Mouse (Mus musculus): ENCODE measurements around the gene Hebp1. TPM values are rescaled to one million over a fixed set of nuclear protein-coding genes. Genes with fewer than 3 reads are reported as not detected.

Gene Hebp1
- polyA plus RNA-seq, 1 experiment from 2014 or later, result 9.4 TPM

DNA sequence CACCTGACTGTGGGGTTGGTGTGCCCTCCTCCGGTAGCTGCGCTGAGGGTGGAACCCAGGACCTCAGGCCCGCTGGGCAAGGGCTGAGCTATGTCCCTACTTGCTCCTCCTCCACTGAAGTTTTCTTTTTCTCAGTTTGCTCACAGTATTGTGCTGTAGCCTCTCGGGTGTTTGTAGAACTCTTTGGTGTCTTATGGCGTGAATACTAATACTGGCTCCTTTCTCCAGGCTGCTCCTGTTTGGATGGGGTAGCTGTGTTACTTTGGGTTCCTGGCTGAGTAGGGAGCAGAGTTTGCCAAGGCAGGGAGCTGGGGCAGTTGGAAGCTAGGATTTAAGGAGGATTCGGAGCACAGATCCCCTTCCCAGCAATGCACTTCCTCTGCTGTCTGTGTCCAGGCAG lies 5.9 kb upstream of the Hebp1 start:
- peak; percentile 84 for ATAC-seq
- WGBS, result 57% methylated on average over 6 of the region's 6 CpGs

DNA sequence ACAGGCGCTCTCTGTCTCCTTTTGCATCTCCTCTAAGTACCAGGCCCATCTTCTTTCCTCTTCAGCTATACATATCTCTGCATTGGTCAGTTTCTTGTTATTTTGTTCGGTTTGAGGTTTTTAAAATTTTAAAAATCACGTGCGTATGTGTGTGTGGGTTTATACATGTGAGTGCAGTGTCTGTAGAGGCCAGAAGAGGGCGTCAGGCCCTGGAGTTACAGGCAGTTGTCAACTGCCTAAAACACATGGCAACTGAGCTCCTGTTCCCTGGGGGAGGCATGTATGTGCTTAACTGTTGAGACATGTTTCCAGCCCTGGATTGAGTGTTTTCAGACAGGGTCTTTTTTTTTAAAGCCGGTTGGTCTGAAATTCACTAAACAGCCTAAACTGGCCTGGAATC lies 4.8 kb upstream of the Hebp1 start:
- H3K9me3 ChIP-seq (ENCODE audit: control insufficient read depth, low read length), result no peaks in the 10 kb centered on the region
- peaks cover 14% of the 10 kb centered on the region for H3K4me1 ChIP-seq (ENCODE audit: control insufficient read depth, insufficient read depth, low read depth, low read length)
- H3K9ac ChIP-seq (ENCODE audit: low read depth, low read length), result no peak overlapping the region
- WGBS, result 88% methylated on average over 6 of the region's 6 CpGs
- H3K4me3 ChIP-seq (ENCODE audit: low read length), result no peak overlapping the region
- no peak for ATAC-seq
- H3K4me2 ChIP-seq (ENCODE audit: low read length), result no peak overlapping the region
- no peak overlapping the region for H3K27ac ChIP-seq (ENCODE audit: low read depth, low read length)
- no peaks in the 10 kb centered on the region for H3K36me3 ChIP-seq (ENCODE audit: control insufficient read depth, insufficient read depth, low read length)
- H3K27me3 ChIP-seq (replicated peaks; ENCODE audit: control insufficient read depth, insufficient read depth, low read length), result no peaks in the 10 kb centered on the region

More for the DNA sequence above, 5.9 kb upstream of the Hebp1 start:
- no peak overlapping the region for H3K4me3 ChIP-seq (ENCODE audit: low read length)
- H3K9me3 ChIP-seq (ENCODE audit: control insufficient read depth, low read length), result no peaks in the 10 kb centered on the region
- peak overlapping the region; percentile 26 for H3K27ac ChIP-seq (ENCODE audit: low read depth, low read length)
- no peaks in the 10 kb centered on the region for H3K36me3 ChIP-seq (ENCODE audit: control insufficient read depth, insufficient read depth, low read length)
- no peak overlapping the region for H3K9ac ChIP-seq (ENCODE audit: low read depth, low read length)
- H3K27me3 ChIP-seq (replicated peaks; ENCODE audit: control insufficient read depth, insufficient read depth, low read length), result no peaks in the 10 kb centered on the region
- H3K4me1 ChIP-seq (ENCODE audit: control insufficient read depth, insufficient read depth, low read depth, low read length), result peaks cover 12% of the 10 kb centered on the region
- no peak overlapping the region for H3K4me2 ChIP-seq (ENCODE audit: low read length)

DNA sequence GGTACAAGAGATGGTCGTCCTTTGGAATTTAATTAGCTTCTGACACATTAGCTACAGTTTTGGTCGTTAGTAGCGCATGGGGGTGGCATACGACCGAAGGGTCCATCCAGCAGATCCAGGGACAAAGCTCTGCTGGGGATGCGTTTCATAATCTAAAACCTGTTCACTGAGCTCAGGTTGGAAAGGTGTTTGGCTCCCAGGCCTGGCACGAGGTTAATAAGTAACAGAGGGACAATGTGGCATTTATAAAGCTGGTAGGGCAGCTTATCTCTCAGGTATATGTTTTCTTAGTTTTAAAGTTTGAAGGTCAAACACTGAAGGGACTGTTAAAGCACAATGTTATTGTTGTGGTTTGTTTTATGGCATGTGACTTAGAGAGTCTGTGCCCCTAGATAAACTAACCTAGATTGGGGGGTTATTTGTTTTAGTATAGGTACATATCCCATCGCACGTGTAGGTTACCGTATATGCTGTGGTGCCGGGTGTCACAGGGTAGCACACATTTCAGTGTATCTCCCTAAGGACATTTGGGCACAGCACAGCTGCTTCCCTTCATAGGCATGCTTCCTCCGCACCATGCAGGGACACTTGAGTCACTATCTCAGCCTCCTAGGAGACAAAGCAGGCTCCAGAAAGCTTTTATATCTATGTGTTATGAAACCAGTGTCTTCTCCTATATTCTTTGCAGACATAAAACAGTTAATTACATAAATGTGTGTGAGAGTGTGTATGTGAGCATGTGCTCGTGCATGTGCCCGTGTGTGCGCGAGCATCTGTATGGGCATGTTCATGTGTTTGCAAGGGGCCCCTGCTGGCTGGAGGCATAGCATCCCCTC lies 2.5 kb upstream of the Hebp1 start:
- Histone ChIP-seq H3K4me1 (ENCODE audit: control insufficient read depth, insufficient read depth, low read depth, low read length) (peaks cover 14% of the 10 kb centered on the region), H3K4me2 (ENCODE audit: low read length) (no peak overlapping the region), H3K9me3 (ENCODE audit: control insufficient read depth, low read length) (no peaks in the 10 kb centered on the region), H3K9ac (ENCODE audit: low read depth, low read length) (no peak overlapping the region), H3K27ac (ENCODE audit: low read depth, low read length) (no peak overlapping the region), H3K36me3 (ENCODE audit: control insufficient read depth, insufficient read depth, low read length) (no peaks in the 10 kb centered on the region), H3K27me3 (replicated peaks; ENCODE audit: control insufficient read depth, insufficient read depth, low read length) (no peaks in the 10 kb centered on the region), H3K4me3 (ENCODE audit: low read length) (no peak overlapping the region)
- WGBS, result 77% methylated on average over 16 of the region's 16 CpGs
- ATAC-seq, result no peak

DNA sequence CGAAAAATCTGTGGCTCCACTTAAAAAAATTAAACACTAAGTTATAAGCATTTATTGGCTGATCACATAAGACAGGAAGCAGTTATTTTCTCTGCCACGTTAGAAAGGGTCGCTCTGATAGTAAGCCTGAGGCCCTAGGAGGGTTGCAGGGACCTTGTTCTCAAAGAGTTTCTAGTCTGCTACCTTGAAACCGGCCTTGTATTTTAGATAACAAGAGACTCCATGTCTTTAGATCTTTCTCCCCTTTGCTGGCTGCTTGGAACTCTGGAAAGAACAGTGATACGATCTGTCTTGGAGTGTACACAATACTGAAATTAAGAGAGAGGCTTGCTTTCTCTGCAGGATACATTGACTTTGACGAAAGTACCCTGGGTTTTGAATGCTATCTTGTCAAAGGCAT lies 904 bp upstream of the Hebp1 start:
- ATAC-seq, result no peak
- no peaks in the 10 kb centered on the region for H3K27me3 ChIP-seq (replicated peaks; ENCODE audit: control insufficient read depth, insufficient read depth, low read length)
- H3K36me3 ChIP-seq (ENCODE audit: control insufficient read depth, insufficient read depth, low read length), result no peaks in the 10 kb centered on the region
- H3K9me3 ChIP-seq (ENCODE audit: control insufficient read depth, low read length), result no peaks in the 10 kb centered on the region
- peak overlapping the region; percentile 75 for H3K4me2 ChIP-seq (ENCODE audit: low read length)
- peak overlapping the region; percentile 89 for H3K9ac ChIP-seq (ENCODE audit: low read depth, low read length)
- H3K27ac ChIP-seq (ENCODE audit: low read depth, low read length), result peak overlapping the region; percentile 85; the same call in 1 of the 2 replicates
- H3K4me1 ChIP-seq (ENCODE audit: control insufficient read depth, insufficient read depth, low read depth, low read length), result peaks cover 14% of the 10 kb centered on the region
- H3K4me3 ChIP-seq (ENCODE audit: low read length), result peak overlapping the region; percentile 75
- WGBS, result 39% methylated on average over 6 of the region's 6 CpGs

DNA sequence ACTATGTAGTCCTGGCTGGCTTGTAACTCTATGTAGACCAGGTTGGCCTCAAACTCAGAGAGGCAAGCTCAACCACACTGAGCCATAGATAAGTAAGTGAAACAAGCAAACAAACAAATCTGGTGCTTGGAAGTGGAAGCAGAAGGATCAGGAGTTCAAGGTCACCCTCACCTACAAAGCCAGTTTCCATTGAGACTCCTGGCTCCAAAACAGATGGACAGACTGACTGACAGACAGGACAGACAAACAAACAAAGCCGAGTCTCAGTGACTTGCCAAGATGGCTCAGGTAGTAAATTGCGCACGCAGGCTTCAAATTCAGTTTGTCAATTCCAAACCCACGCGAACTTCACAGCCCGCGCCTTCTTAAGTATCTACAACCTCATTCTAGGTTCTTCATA lies 376 bp downstream of the Hebp1 start:
- Histone ChIP-seq H3K27me3 (replicated peaks; ENCODE audit: control insufficient read depth, insufficient read depth, low read length) (no peaks in the 10 kb centered on the region), H3K4me1 (ENCODE audit: control insufficient read depth, insufficient read depth, low read depth, low read length) (peaks cover 14% of the 10 kb centered on the region), H3K4me2 (ENCODE audit: low read length) (peak overlapping the region; percentile 75), H3K27ac (ENCODE audit: low read depth, low read length) (no peak overlapping the region), H3K9ac (ENCODE audit: low read depth, low read length) (peak overlapping the region; percentile 89), H3K4me3 (ENCODE audit: low read length) (peak overlapping the region; percentile 75), H3K9me3 (ENCODE audit: control insufficient read depth, low read length) (no peaks in the 10 kb centered on the region), H3K36me3 (ENCODE audit: control insufficient read depth, insufficient read depth, low read length) (no peaks in the 10 kb centered on the region)
- ATAC-seq, result no peak
- 20% methylated on average over 7 of the region's 7 CpGs for WGBS

DNA sequence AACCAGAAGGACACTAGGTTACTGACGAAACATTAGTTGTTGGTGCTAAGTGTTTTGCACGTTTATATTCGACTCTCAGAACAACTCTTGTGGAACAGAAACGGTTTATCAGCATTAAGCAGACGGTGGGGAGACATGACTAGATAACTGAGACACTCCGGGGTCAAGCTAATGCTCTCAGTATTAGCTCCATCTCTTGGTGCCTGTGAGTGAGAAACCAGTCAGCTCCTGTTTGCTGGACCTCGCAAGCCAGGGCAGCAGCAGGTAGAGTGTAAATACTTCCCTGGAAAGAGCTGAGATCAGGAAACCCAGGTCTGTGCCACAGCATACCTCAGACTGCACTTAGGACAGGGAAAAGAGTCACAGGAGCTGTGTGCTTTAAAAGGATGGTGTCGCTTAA lies 1.1 kb downstream of the Hebp1 start:
- Histone ChIP-seq H3K27ac (ENCODE audit: low read depth, low read length) (no peak overlapping the region), H3K4me1 (ENCODE audit: control insufficient read depth, insufficient read depth, low read depth, low read length) (peaks cover 14% of the 10 kb centered on the region), H3K4me3 (ENCODE audit: low read length) (no peak overlapping the region), H3K27me3 (replicated peaks; ENCODE audit: control insufficient read depth, insufficient read depth, low read length) (no peaks in the 10 kb centered on the region), H3K9ac (ENCODE audit: low read depth, low read length) (no peak overlapping the region), H3K9me3 (ENCODE audit: control insufficient read depth, low read length) (no peaks in the 10 kb centered on the region), H3K4me2 (ENCODE audit: low read length) (no peak overlapping the region), H3K36me3 (ENCODE audit: control insufficient read depth, insufficient read depth, low read length) (no peaks in the 10 kb centered on the region)
- WGBS, result 80% methylated on average over 8 of the region's 8 CpGs
- no peak for ATAC-seq

DNA sequence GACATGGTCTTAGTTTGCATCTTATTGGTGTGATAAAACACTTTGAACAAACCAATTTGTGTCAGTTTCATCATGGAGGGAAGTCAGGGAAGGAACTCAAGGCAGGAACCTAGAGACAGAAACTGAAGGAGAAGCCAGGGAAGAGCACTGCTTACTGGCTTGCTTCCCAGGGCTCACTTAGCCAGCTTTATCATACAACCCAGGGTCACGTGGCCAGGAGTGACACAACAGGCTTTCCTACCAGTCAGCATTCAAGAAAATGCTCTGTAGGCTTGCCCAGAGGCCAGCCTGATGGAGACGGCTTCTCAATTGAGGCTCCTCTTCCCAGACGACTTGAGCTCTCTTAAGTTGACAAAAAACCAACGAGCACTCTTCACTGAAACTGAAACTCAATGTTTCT lies 2.9 kb downstream of the Hebp1 start:
- Histone ChIP-seq H3K4me1 (ENCODE audit: control insufficient read depth, insufficient read depth, low read depth, low read length) (peaks cover 12% of the 10 kb centered on the region), H3K4me2 (ENCODE audit: low read length) (no peak overlapping the region), H3K27ac (ENCODE audit: low read depth, low read length) (no peak overlapping the region), H3K9me3 (ENCODE audit: control insufficient read depth, low read length) (no peaks in the 10 kb centered on the region), H3K4me3 (ENCODE audit: low read length) (no peak overlapping the region), H3K9ac (ENCODE audit: low read depth, low read length) (no peak overlapping the region), H3K36me3 (ENCODE audit: control insufficient read depth, insufficient read depth, low read length) (no peaks in the 10 kb centered on the region), H3K27me3 (replicated peaks; ENCODE audit: control insufficient read depth, insufficient read depth, low read length) (no peaks in the 10 kb centered on the region)
- no peak for ATAC-seq
- WGBS, result 70% methylated on average over 4 of the region's 4 CpGs

DNA sequence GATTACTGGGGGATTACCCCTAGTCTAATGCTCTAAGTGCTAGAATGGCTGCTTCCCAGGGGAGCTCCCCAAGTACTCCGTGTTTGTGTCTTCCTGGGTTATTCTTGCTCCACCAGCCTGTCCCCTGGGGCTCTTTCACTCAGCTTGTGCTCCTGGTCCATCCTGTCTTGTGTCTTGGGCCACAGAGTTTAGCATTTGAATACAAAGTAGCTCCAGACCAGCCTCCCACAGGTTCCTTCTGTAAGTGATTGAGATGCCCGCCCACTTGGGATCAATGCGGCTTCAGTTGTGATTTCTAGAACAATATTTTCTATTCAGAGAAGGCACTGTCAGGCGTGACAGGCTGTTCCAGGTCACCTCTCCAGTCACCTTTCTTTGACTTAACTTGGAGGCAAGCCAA lies 4.1 kb downstream of the Hebp1 start:
- no peaks in the 10 kb centered on the region for H3K36me3 ChIP-seq (ENCODE audit: control insufficient read depth, insufficient read depth, low read length)
- no peaks in the 10 kb centered on the region for H3K27me3 ChIP-seq (replicated peaks; ENCODE audit: control insufficient read depth, insufficient read depth, low read length)
- no peak for ATAC-seq
- 14% methylated on average over 4 of the region's 4 CpGs for WGBS
- H3K4me1 ChIP-seq (ENCODE audit: control insufficient read depth, insufficient read depth, low read depth, low read length), result peaks cover 1% of the 10 kb centered on the region
- no peak overlapping the region for H3K4me2 ChIP-seq (ENCODE audit: low read length)
- H3K9ac ChIP-seq (ENCODE audit: low read depth, low read length), result no peak overlapping the region
- no peak overlapping the region for H3K4me3 ChIP-seq (ENCODE audit: low read length)
- H3K27ac ChIP-seq (ENCODE audit: low read depth, low read length), result no peak overlapping the region
- no peaks in the 10 kb centered on the region for H3K9me3 ChIP-seq (ENCODE audit: control insufficient read depth, low read length)

DNA sequence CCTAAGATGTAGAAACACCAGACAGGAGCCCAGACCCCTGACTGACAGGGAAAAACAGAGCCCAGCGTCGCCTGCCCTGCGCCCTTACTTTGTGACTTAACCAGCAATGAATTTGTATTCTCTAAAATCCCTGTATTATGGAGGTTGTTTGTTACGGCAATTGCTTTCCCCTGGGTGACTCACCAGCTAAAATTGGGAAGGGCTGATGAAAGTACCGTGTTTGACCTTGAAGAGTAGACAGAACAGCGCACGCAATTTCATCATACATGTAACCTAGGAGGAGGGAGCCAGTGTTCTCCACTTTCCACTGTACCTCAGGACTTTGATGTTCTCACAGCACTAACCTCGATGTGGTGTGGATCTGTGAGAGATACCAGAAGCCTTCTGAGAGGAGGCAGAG lies 4.8 kb downstream of the Hebp1 start:
- no peak overlapping the region for H3K27ac ChIP-seq (ENCODE audit: low read depth, low read length)
- H3K4me3 ChIP-seq (ENCODE audit: low read length), result no peak overlapping the region
- 78% methylated on average over 8 of the region's 8 CpGs for WGBS
- no peaks in the 10 kb centered on the region for H3K4me1 ChIP-seq (ENCODE audit: control insufficient read depth, insufficient read depth, low read depth, low read length)
- no peaks in the 10 kb centered on the region for H3K9me3 ChIP-seq (ENCODE audit: control insufficient read depth, low read length)
- no peaks in the 10 kb centered on the region for H3K27me3 ChIP-seq (replicated peaks; ENCODE audit: control insufficient read depth, insufficient read depth, low read length)
- ATAC-seq, result no peak
- no peak overlapping the region for H3K9ac ChIP-seq (ENCODE audit: low read depth, low read length)
- no peaks in the 10 kb centered on the region for H3K36me3 ChIP-seq (ENCODE audit: control insufficient read depth, insufficient read depth, low read length)
- H3K4me2 ChIP-seq (ENCODE audit: low read length), result no peak overlapping the region

Measured in hindbrain, embryonic 16.5 days (tissue).